Mouse (Mus musculus) spleen, adult 2 months (tissue): ENCODE results near the gene Abca13. TPM values are rescaled to one million over a fixed set of nuclear protein-coding genes. Genes with fewer than 3 reads are reported as not detected.
"Not testable (repeated sequence)": the region's sequence is repeated elsewhere in the genome, so short reads cannot be mapped to it uniquely, and the experiment has no call there.

Source experiments
- DNase-seq, 2 experiments: peaks; one replicate each; pipeline versions ENCODE4 v3.0.0 to v3.0.0-alpha.2; 2012 to 2021; ENCODE audit warnings: low spot score in 2 of 2, low read depth in 1 of 2
- H3K27ac ChIP-seq: fragments of 200-500 bp; 2 replicates; pipeline ENCODE4 v1.5.1; 2012; ENCODE audit warnings: low read length, inconsistent platforms; ENCODE audit not compliant: insufficient read depth
- H3K27me3 ChIP-seq: fragments of 200-500 bp; 2 replicates; pipeline ENCODE4 v1.6.1; 2012; ENCODE audit warnings: mild to moderate bottlenecking, moderate library complexity, low read length, inconsistent platforms; ENCODE audit not compliant: control insufficient read depth, insufficient read depth
- H3K36me3 ChIP-seq: fragments of 200-500 bp; 2 replicates; pipeline ENCODE4 v1.6.1; 2012; ENCODE audit warnings: mild to moderate bottlenecking, low read length, inconsistent platforms; ENCODE audit not compliant: control insufficient read depth, insufficient read depth
- H3K4me1 ChIP-seq: fragments of 200-500 bp; 2 replicates; pipeline ENCODE4 v1.6.1; 2011; ENCODE audit warnings: inconsistent platforms; ENCODE audit not compliant: control insufficient read depth, insufficient read depth, insufficient read length
- H3K4me3 ChIP-seq: fragments of 200-500 bp; 2 replicates; pipeline ENCODE4 v1.5.1; 2011; ENCODE audit warnings: mild to moderate bottlenecking, inconsistent platforms; ENCODE audit not compliant: insufficient read depth, insufficient read length; ENCODE audit errors: extremely low read depth
- CTCF ChIP-seq: fragments of 200-500 bp; IDR thresholded peaks from 2 replicates; pipeline ENCODE4 v1.5.1; 2011; ENCODE audit warnings: mild to moderate bottlenecking, inconsistent platforms; ENCODE audit not compliant: insufficient read depth, insufficient read length, insufficient replicate concordance; ENCODE audit errors: extremely low read depth
- POLR2A ChIP-seq: fragments of 200-500 bp; IDR thresholded peaks from 2 replicates; pipeline ENCODE4 v1.6.1; 2011; ENCODE audit warnings: low read depth, low read length, inconsistent platforms
- WGBS: fragments of 180-500 bp; shearing (Covaris S2); methylation state at CpG from one replicate; pipeline ENCODE4 v1.1.7; 2018; 5-methylcytosine and 5-hydroxymethylcytosine counted together
- polyA plus RNA-seq: library from polyadenylated mRNA; depleted of rRNA; stranded (reverse); fragments of >200 nt; gene quantifications from 2 replicates; pipeline ENCODE4 v1.2.3, GENCODE M21; 2012

Abca13 gene
- polyA plus RNA-seq, 1 experiment = 0.05 TPM

- no peak for TF ChIP-seq CTCF
- TF ChIP-seq POLR2A = no peak
- Histone ChIP-seq H3K27me3 (no peaks in the 10 kb centered on the region), H3K36me3 (no peaks in the 10 kb centered on the region), H3K27ac (no peak overlapping the region), H3K4me3 (no peak overlapping the region), H3K4me1 (no peaks in the 10 kb centered on the region)
- WGBS = 94% methylated on average over 2 of the region's 2 CpGs
- no peak for DNase-seq
Measured at GRCm38 (mm10) chr11:9167331-9167730, 24.4 kb upstream of the Abca13 start.

GRCm38 (mm10) chr11:9181477-9181876 lies 10.3 kb upstream of the Abca13 start:
- WGBS = 84% methylated on average over 1 of the region's 1 CpGs
- Histone ChIP-seq H3K36me3 (no peaks in the 10 kb centered on the region), H3K27ac (no peak overlapping the region), H3K4me1 (no peaks in the 10 kb centered on the region), H3K27me3 (no peaks in the 10 kb centered on the region), H3K4me3 (no peak overlapping the region)
- no peak for TF ChIP-seq CTCF
- DNase-seq = no peak

- not testable (repeated sequence) for H3K4me3 ChIP-seq, H3K27ac ChIP-seq, H3K4me1 ChIP-seq, DNase-seq, H3K36me3 ChIP-seq, H3K27me3 ChIP-seq
Measured at GRCm38 (mm10) chr11:9189471-9189870, 2.3 kb upstream of the Abca13 start.

GRCm38 (mm10) chr11:9190772-9191554 lies 779 bp upstream of the Abca13 start:
- no peak for DNase-seq
- H3K4me3 ChIP-seq = no peak overlapping the region
- no peak for TF ChIP-seq CTCF
- TF ChIP-seq POLR2A = no peak

GRCm38 (mm10) chr11:9194861-9195260 lies 3.1 kb downstream of the Abca13 start:
- Histone ChIP-seq H3K4me3 (no peak overlapping the region), H3K27me3 (no peaks in the 10 kb centered on the region), H3K27ac (no peak overlapping the region), H3K4me1 (no peaks in the 10 kb centered on the region), H3K36me3 (no peaks in the 10 kb centered on the region)
- 90% methylated on average over 3 of the region's 3 CpGs for WGBS
- no peak for TF ChIP-seq CTCF
- TF ChIP-seq POLR2A = no peak
- no peak for DNase-seq

More at GRCm38 (mm10) chr11:9190772-9191554, 779 bp upstream of the Abca13 start:
- Histone ChIP-seq H3K4me1 (no peaks in the 10 kb centered on the region), H3K36me3 (no peaks in the 10 kb centered on the region), H3K27ac (no peak overlapping the region), H3K27me3 (no peaks in the 10 kb centered on the region)
- WGBS = 74% methylated on average over 11 of the region's 11 CpGs

- no peak for DNase-seq
- H3K4me1 ChIP-seq = no peaks in the 10 kb centered on the region
- H3K36me3 ChIP-seq = no peaks in the 10 kb centered on the region
- TF ChIP-seq POLR2A (no peak), CTCF (no peak)
- no peak overlapping the region for H3K27ac ChIP-seq
- no peak overlapping the region for H3K4me3 ChIP-seq
- WGBS = 89% methylated on average over 2 of the region's 2 CpGs
- no peaks in the 10 kb centered on the region for H3K27me3 ChIP-seq
Measured at GRCm38 (mm10) chr11:9199868-9200267, 8.1 kb downstream of the Abca13 start.

- no peak overlapping the region for H3K4me3 ChIP-seq
- no peak for TF ChIP-seq CTCF
- TF ChIP-seq POLR2A = no peak
- DNase-seq = no peak
- no peaks in the 10 kb centered on the region for H3K4me1 ChIP-seq
- WGBS = 73% methylated on average over 8 of the region's 8 CpGs
- H3K36me3 ChIP-seq = no peaks in the 10 kb centered on the region
- H3K27me3 ChIP-seq = no peaks in the 10 kb centered on the region
- H3K27ac ChIP-seq = no peak overlapping the region
Measured at GRCm38 (mm10) chr11:9210707-9211106, 19.0 kb downstream of the Abca13 start.

GRCm38 (mm10) chr11:9213580-9213979 lies 21.8 kb downstream of the Abca13 start:
- DNase-seq = no peak
- no peak overlapping the region for H3K4me3 ChIP-seq
- no peaks in the 10 kb centered on the region for H3K27me3 ChIP-seq
- no peaks in the 10 kb centered on the region for H3K36me3 ChIP-seq
- WGBS = 89% methylated on average over 9 of the region's 9 CpGs
- no peak overlapping the region for H3K27ac ChIP-seq
- TF ChIP-seq POLR2A = no peak
- TF ChIP-seq CTCF = no peak
- no peaks in the 10 kb centered on the region for H3K4me1 ChIP-seq
